Mouse (Mus musculus): ENCODE data around the gene Eno2. TPM values are rescaled to one million over a fixed set of nuclear protein-coding genes. Genes with fewer than 3 reads are reported as not detected.
"Not testable (repeated sequence)": the region's sequence is repeated elsewhere in the genome, so short reads cannot be mapped to it uniquely, and the experiment has no call there.

The Eno2 gene
- polyA plus RNA-seq, 1 experiment from 2014 or later = 5.4 TPM

DNA sequence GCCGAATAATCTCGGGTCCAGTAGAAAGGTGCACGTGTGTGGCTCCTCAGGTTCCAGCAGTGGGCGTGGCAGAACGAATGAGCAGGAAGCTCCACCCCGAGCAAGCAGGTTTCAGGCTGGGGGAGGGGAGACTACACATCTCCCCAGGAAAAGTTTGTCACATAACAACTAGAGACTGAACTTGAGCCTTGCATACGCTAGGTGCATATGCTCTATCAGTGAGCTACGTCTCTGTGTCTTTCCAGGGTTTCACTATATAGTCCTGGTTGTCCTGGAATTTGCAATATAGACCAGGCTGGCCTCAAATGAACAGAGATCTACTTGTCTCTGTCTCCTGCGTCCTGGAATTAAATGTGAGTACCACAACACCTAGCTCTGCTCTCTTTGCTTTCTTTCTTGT is 32.9 kb upstream of the Eno2 start:
- H3K9me3 ChIP-seq; H3K27me3 ChIP-seq (ENCODE audit: insufficient read depth, poor library complexity, severe bottlenecking); H3K36me3 ChIP-seq; H3K27ac ChIP-seq: not testable (repeated sequence)
- 10% methylated on average over 6 of the region's 9 CpGs for WGBS
- peaks cover 19% of the 10 kb centered on the region for H3K4me1 ChIP-seq (replicated peaks)
- DNase-seq (ENCODE audit: low spot score) = peak; percentile 21
- 0 out of 2 replicates have a peak overlapping the region, but pooled peaks have one; percentile 10 for H3K4me3 ChIP-seq

DNA sequence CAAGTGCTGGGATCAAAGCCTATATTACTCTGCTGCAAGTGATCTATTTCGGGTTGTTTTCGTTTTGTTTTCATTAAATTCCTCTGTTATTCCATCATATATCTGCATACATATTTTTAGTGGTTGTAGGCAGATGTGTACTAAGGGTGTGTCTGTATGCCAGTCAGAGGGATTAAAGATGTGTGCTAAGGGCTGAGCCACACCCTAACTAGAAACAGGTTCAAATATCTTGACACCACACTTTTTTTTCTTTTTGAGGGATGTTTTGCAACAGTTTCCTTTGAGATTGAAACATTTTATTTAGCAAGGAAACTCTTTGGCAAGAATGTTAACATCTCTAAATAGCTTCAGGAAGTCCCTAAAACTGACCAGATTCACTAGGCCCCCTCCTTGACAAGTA is 26.7 kb upstream of the Eno2 start:
- no peak overlapping the region for H3K27ac ChIP-seq
- no peak for DNase-seq (ENCODE audit: low spot score)
- H3K9me3 ChIP-seq = no peaks in the 10 kb centered on the region
- no peaks in the 10 kb centered on the region for H3K27me3 ChIP-seq (ENCODE audit: insufficient read depth, poor library complexity, severe bottlenecking)
- H3K36me3 ChIP-seq = no peaks in the 10 kb centered on the region
- 83% methylated on average over 2 of the region's 2 CpGs for WGBS
- H3K4me3 ChIP-seq = no peak overlapping the region
- no peaks in the 10 kb centered on the region for H3K4me1 ChIP-seq (replicated peaks)

DNA sequence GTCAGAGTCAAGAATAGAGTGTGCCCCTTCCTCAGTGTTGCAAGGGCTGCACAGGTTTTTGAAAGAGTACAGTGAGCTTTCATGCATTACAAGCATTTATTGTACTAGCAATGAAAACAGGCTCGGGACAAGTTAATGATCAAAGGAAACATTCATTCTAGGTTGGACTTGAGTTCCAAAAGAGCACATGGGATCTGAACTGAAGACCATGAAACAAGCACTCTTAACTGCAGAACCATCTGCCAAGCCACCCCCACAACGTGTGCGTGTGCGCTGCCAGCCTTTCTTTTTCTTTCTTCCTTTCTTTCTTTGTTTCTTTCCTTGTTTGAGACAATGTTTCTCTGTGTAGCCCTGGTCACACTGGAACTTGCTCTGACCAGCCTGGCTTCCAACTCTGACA is 26.3 kb upstream of the Eno2 start:
- WGBS = 79% methylated on average over 4 of the region's 4 CpGs
- H3K27ac ChIP-seq = no peak overlapping the region
- DNase-seq (ENCODE audit: low spot score) = no peak
- no peaks in the 10 kb centered on the region for H3K4me1 ChIP-seq (replicated peaks)
- no peaks in the 10 kb centered on the region for H3K27me3 ChIP-seq (ENCODE audit: insufficient read depth, poor library complexity, severe bottlenecking)
- H3K9me3 ChIP-seq = no peaks in the 10 kb centered on the region
- H3K36me3 ChIP-seq = no peaks in the 10 kb centered on the region
- H3K4me3 ChIP-seq = no peak overlapping the region

DNA sequence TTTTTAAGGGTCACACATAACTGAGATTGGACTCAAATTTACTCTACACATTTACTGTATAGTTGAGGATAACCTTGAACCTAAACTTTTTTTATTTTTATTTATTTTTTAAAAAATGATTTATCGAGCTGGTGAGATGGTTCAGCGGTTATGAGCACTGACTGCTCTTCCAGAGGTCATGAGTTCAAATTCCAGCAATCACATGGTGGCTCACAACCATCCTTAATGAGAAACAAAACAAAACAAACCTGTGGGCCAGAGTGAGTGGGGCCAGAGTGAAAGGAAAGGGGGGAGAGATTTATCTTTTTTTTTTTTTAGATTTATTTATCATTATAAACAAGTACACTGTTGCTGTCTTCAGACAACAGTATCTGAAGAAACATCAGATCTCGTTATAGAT is 22.4 kb upstream of the Eno2 start:
- H3K36me3 ChIP-seq = no peaks in the 10 kb centered on the region
- H3K4me3 ChIP-seq = no peak overlapping the region
- H3K9me3 ChIP-seq = no peaks in the 10 kb centered on the region
- 84% methylated on average over 3 of the region's 3 CpGs for WGBS
- no peak overlapping the region for H3K27ac ChIP-seq
- 0 out of 2 replicates have a peak, but pooled peaks cover 2% of the 10 kb centered on the region for H3K4me1 ChIP-seq (replicated peaks)
- no peaks in the 10 kb centered on the region for H3K27me3 ChIP-seq (ENCODE audit: insufficient read depth, poor library complexity, severe bottlenecking)
- DNase-seq (ENCODE audit: low spot score) = no peak

DNA sequence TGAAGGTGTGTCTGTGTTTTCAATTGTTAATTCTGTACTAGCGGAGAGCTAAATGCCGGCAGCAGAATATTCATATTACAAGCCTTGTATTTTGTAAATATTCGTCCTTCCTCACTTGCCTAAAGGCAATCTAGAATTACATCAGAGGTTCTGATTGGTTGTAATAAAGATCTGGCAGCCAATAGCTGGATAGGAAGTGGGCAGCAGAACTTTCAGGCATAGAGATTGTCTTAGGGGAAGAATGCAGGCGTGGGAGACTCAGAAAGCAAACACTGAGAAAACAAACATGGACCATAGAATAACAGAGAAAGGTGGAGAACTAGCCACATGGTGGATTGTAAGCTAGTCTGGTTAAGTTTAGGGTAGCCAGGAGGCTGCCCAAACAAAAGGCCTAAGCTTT is 20.6 kb upstream of the Eno2 start:
- no peaks in the 10 kb centered on the region for H3K9me3 ChIP-seq
- whole genome bisulfite sequencing = 69% methylated on average over 4 of the region's 4 CpGs
- H3K36me3 ChIP-seq = no peaks in the 10 kb centered on the region
- no peak overlapping the region for H3K27ac ChIP-seq
- DNase-seq (ENCODE audit: low spot score) = no peak
- H3K4me1 ChIP-seq (replicated peaks) = 0 out of 2 replicates have a peak, but pooled peaks cover 2% of the 10 kb centered on the region
- H3K27me3 ChIP-seq (ENCODE audit: insufficient read depth, poor library complexity, severe bottlenecking) = no peaks in the 10 kb centered on the region
- no peak overlapping the region for H3K4me3 ChIP-seq

DNA sequence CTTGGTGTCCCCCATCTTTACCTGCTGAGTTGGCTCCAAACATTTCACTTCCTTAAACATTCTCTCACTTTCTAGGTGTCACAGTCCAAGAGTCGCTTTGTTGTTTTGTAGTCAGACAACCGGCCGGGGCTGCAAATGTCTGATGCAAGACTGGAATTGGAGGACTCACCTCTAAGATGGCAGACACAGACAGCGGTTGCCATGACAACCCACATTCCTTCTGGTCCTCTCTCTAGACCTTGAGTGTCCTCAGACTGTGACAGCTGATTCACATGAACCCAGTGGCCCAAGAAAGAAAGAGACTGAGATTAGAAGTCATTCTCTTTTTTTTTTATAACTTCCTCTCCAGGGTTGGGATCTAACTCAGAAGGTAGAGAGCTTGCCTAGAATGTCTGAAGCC is 20.0 kb upstream of the Eno2 start:
- Histone ChIP-seq H3K27ac (no peak overlapping the region), H3K4me3 (no peak overlapping the region), H3K4me1 (replicated peaks) (0 out of 2 replicates have a peak, but pooled peaks cover 2% of the 10 kb centered on the region), H3K9me3 (no peaks in the 10 kb centered on the region), H3K27me3 (ENCODE audit: insufficient read depth, poor library complexity, severe bottlenecking) (no peaks in the 10 kb centered on the region), H3K36me3 (no peaks in the 10 kb centered on the region)
- DNase-seq (ENCODE audit: low spot score) = no peak
- 84% methylated on average over 4 of the region's 4 CpGs for WGBS

DNA sequence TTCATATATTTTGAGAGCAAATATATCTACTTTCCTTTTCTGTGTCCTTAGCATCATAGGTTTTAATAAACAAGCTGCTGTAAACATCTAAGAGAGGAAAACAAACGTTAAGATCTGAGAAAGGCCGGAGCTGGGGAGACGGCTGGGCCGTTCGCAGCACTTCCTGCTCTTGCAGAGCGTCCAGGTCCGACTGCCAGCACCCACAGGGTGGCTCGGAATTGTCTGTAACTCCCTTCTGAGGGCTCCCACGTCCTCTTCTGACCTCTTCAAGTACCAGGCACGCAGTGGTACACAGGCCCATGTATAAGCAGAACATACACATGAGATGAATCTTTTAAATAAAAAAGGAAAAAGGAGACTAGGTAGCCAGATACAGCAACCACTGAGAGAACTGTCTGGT is 18.2 kb upstream of the Eno2 start:
- Histone ChIP-seq H3K9me3 (no peaks in the 10 kb centered on the region), H3K4me1 (replicated peaks) (peaks cover 5% of the 10 kb centered on the region; the same call in 1 of the 2 replicates), H3K27me3 (ENCODE audit: insufficient read depth, poor library complexity, severe bottlenecking) (no peaks in the 10 kb centered on the region), H3K4me3 (no peak overlapping the region), H3K36me3 (no peaks in the 10 kb centered on the region), H3K27ac (no peak overlapping the region)
- DNase-seq (ENCODE audit: low spot score) = no peak
- WGBS = 77% methylated on average over 10 of the region's 10 CpGs

DNA sequence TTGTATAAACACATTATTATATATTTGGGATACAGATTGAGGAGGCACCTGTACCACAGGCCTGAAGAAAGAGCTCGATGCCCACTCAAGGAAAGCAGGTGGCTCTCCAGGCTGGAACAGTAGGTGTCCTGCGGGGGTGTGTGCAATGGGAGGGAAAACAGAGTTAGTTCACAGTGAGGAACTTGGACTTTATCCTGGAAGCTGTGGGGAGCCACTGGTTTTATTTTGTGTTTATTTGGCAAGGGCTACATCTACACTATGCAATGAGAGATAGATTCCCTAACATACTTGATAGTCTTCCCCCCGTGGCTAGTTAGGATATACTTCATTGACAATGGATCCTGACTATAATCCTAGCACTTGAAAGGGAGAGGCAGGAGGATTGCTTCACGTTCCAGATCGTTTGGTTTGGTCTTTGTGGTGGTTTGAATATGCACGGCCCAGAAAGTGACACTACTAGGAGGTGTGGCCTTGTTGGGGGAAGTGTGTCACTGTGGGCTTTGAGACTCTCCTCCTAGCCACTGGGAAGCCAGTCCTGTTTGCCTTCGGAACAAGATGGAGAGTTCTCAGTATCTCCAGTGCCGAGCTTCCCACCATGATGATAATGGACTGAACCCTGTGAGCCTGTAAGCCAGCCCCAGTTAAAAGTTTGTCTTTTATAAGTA is 17.4 kb upstream of the Eno2 start:
- Histone ChIP-seq H3K4me3 (no peak overlapping the region), H3K27me3 (ENCODE audit: insufficient read depth, poor library complexity, severe bottlenecking) (no peaks in the 10 kb centered on the region), H3K4me1 (replicated peaks) (peaks cover 10% of the 10 kb centered on the region), H3K9me3 (no peaks in the 10 kb centered on the region), H3K27ac (no peak overlapping the region), H3K36me3 (no peaks in the 10 kb centered on the region)
- 60% methylated on average over 8 of the region's 8 CpGs for WGBS
- no peak for DNase-seq (ENCODE audit: low spot score)

DNA sequence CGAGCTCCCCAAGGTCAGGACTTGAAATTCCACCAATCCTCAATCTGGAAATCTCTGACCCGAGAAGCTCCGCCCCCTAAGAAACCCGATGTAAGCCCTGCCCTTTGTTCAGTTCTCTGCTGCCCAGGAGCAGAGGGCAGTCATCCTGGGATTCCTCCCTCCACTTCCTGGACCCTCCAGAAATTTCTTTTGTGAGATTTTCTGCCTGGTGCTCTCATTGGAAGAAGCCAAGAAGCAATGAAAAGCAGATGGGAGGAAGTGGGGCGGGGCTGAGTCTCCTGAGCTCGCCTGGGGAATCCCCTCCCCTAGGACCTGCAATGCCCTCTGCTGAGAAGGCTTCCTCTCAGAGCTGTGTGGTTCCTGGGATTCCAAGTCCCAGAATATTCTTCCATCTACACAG is 13.0 kb upstream of the Eno2 start:
- Histone ChIP-seq H3K9me3 (no peaks in the 10 kb centered on the region), H3K4me3 (peak overlapping the region; percentile 31), H3K27ac (peak overlapping the region; percentile 73), H3K36me3 (no peaks in the 10 kb centered on the region), H3K27me3 (ENCODE audit: insufficient read depth, poor library complexity, severe bottlenecking) (peaks cover 28% of the 10 kb centered on the region), H3K4me1 (replicated peaks) (peaks cover 29% of the 10 kb centered on the region)
- DNase-seq (ENCODE audit: low spot score) = peak; percentile 45
- 20% methylated on average over 6 of the region's 6 CpGs for WGBS

DNA sequence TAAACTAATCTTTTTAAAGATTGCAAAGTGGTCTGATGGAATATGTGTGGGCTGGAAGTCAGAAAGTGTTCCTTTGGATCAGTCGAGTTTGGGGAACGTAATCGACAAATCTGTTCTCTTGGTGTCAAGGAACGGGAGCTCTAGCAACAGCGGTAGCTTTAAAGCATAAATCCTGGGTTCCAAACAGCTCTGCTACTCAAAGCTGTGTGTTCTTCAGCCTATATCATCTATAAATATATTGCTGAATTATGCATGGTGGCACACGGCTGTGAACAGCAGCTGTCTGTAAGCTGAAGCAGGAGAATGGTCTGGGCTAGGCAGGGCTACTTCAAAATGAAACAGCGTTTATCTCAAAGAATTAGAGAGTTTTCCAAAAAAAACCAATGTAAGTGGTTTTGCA is 11.4 kb upstream of the Eno2 start:
- no peak overlapping the region for H3K27ac ChIP-seq

DNA sequence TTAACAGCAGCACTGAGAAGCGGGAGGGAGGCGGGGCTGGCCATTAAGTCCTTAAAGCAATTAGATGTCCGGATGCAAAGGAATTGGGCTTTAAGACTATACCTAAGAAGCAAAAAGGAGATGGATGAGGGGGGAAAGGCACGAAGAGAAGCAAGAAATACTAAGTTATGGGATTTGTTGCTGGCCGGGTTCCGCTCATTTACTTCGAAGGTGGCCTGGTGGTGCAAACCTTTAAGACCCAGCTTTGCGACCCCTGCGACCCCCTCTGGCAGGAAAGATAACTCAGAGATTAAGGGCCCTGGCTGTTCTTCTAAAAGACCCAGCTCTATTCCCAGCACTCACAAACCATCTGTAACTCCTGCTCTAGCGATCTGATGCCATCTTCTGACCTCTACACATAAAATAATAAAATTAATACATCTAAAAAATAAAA is 10.5 kb upstream of the Eno2 start:
- no peak for DNase-seq (ENCODE audit: low spot score)
- no peaks in the 10 kb centered on the region for H3K9me3 ChIP-seq
- peak overlapping the region; percentile 60 for H3K27ac ChIP-seq
- H3K4me3 ChIP-seq = peak overlapping the region; percentile 53
- H3K36me3 ChIP-seq = no peaks in the 10 kb centered on the region
- peaks cover 34% of the 10 kb centered on the region for H3K27me3 ChIP-seq (ENCODE audit: insufficient read depth, poor library complexity, severe bottlenecking)
- 3% methylated on average over 10 of the region's 10 CpGs for WGBS
- H3K4me1 ChIP-seq (replicated peaks) = peaks cover 29% of the 10 kb centered on the region

More for the DNA sequence above, 11.4 kb upstream of the Eno2 start:
- Histone ChIP-seq H3K4me3 (no peak overlapping the region), H3K27me3 (ENCODE audit: insufficient read depth, poor library complexity, severe bottlenecking) (peaks cover 34% of the 10 kb centered on the region), H3K4me1 (replicated peaks) (peaks cover 29% of the 10 kb centered on the region), H3K9me3 (no peaks in the 10 kb centered on the region), H3K36me3 (no peaks in the 10 kb centered on the region)
- DNase-seq (ENCODE audit: low spot score) = no peak
- WGBS = 88% methylated on average over 7 of the region's 7 CpGs

DNA sequence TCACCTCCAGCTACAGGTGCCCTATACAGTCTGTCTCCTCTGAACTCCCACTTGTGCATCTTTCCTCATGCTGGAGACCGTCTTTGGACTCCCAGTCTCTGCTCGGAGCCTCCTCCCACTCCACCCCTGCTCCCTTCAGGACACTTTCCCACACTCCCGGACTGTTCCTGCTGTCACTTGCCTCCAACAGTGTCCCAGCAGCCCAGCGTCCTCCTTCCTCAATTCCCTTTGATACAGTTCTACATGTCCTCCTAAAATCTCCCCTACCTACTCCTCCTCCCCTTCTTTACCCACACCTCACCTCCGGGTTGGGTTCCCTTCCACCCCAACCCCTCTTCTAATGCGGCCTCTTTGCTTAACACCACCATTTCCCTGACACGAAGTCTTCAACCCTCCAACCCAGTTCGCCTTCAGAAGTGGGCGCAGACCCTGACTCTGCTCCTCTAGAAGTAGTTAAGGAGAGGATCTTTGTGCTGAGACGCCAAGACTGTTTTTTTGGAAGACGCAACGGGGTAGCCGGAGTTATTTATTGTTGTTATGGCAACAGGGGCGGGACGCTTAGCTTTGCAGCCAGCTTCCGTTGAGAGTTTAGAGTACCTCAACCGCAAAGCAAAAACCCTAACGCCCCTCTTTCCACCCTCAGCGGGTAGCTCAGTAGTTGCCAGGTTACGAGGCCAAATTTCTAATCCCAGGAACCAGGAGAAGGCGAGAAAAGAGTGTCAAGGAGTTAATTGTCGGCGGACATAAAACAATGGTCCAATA is 9.9 kb upstream of the Eno2 start, which contains the start of gene Lrrc23:
Lrrc23 (minus strand) TSS at position 506 of the 762 bp plus-strand sequence.
- peak within 1 kb of the TSS; percentile 60 for H3K27ac ChIP-seq
- DNase-seq (ENCODE audit: low spot score) = peak; percentile 76

DNA sequence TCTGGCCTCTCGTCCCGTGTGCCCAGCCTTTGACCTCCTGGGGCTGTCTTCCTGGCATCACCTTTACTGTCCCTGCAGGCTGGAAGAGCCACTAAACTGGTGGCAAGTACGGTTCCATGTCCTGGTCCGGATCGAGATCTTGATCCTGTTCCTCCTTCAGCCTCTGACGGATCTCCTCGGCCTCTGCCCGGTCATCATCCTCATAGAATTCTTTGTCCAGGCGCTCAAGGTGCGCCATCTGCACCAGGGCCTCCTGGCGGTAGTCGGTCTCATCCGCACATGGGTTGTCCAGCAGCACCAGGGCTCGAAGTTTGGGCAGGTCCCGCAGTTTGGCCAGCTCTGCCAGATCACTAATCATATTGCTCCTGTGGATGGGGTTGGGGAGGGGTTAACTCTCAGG is 1.0 kb upstream of the Eno2 start:
- peaks cover 72% of the 10 kb centered on the region for H3K27me3 ChIP-seq (ENCODE audit: insufficient read depth, poor library complexity, severe bottlenecking)
- H3K36me3 ChIP-seq = no peaks in the 10 kb centered on the region
- DNase-seq (ENCODE audit: low spot score) = no peak
- no peaks in the 10 kb centered on the region for H3K9me3 ChIP-seq
- peaks cover 43% of the 10 kb centered on the region for H3K4me1 ChIP-seq (replicated peaks)
- no peak overlapping the region for H3K4me3 ChIP-seq
- H3K27ac ChIP-seq = 0 out of 2 replicates have a peak overlapping the region, but pooled peaks have one; percentile 82
- 87% methylated on average over 15 of the region's 15 CpGs for WGBS

More for the DNA sequence above, 9.9 kb upstream of the Eno2 start, which contains the start of gene Lrrc23:
- H3K4me3 ChIP-seq = peak within 1 kb of the TSS; percentile 53
- no peaks in the 10 kb centered on the region for H3K9me3 ChIP-seq
- H3K36me3 ChIP-seq = no peaks in the 10 kb centered on the region
- peaks cover 34% of the 10 kb centered on the region for H3K27me3 ChIP-seq (ENCODE audit: insufficient read depth, poor library complexity, severe bottlenecking)
- peaks cover 29% of the 10 kb centered on the region for H3K4me1 ChIP-seq (replicated peaks)
- 2% methylated on average over 23 of the region's 23 CpGs for WGBS

Measured in hindbrain, embryonic 10.5 days (tissue).